Mouse (Mus musculus) cerebellum, adult 8-10 months (tissue): ENCODE data around the gene Zfp691.

Experiments
- DNase-seq: peaks from one replicate; pipeline ENCODE4 v3.0.0; 2022

Gene Zfp691

GRCm38 (mm10) chr4:119167068-119167467 lies 6.9 kb downstream of the Zfp691 start:
- no peak for DNase-seq

- no peak for DNase-seq
These were observed 8.1 kb downstream of the Zfp691 start for GRCm38 (mm10) chr4:119165916-119166315.

GRCm38 (mm10) chr4:119162990-119163389 lies 11.0 kb downstream of the Zfp691 start:
- no peak for DNase-seq

GRCm38 (mm10) chr4:119161358-119161757 lies 12.6 kb downstream of the Zfp691 start:
- DNase-seq = no peak

GRCm38 (mm10) chr4:119157891-119158290 lies 16.1 kb downstream of the Zfp691 start:
- no peak for DNase-seq

GRCm38 (mm10) chr4:119157186-119157585 lies 16.8 kb downstream of the Zfp691 start:
- DNase-seq = peak; percentile 47

- no peak for DNase-seq
These were observed 25.3 kb downstream of the Zfp691 start for GRCm38 (mm10) chr4:119148741-119149140.

GRCm38 (mm10) chr4:119147347-119147746 lies 26.6 kb downstream of the Zfp691 start:
- DNase-seq = no peak

GRCm38 (mm10) chr4:119146816-119147215 lies 27.2 kb downstream of the Zfp691 start:
- no peak for DNase-seq

GRCm38 (mm10) chr4:119142230-119142871 lies 31.6 kb downstream of the Zfp691 start:
- DNase-seq = no peak

GRCm38 (mm10) chr4:119141191-119141590 lies 32.8 kb downstream of the Zfp691 start:
- no peak for DNase-seq

- no peak for DNase-seq
These were observed 33.9 kb downstream of the Zfp691 start for GRCm38 (mm10) chr4:119140126-119140525.

GRCm38 (mm10) chr4:119138776-119139175 lies 35.2 kb downstream of the Zfp691 start:
- DNase-seq = no peak

- peak; percentile 78 for DNase-seq
These were observed 35.8 kb downstream of the Zfp691 start for GRCm38 (mm10) chr4:119138171-119138570.

- no peak for DNase-seq
These were observed 36.7 kb downstream of the Zfp691 start for GRCm38 (mm10) chr4:119137313-119137712.

- no peak for DNase-seq
These were observed 40.1 kb downstream of the Zfp691 start for GRCm38 (mm10) chr4:119133860-119134259.

GRCm38 (mm10) chr4:119133306-119133705 lies 40.7 kb downstream of the Zfp691 start:
- no peak for DNase-seq

- DNase-seq = no peak
These were observed 42.6 kb downstream of the Zfp691 start for GRCm38 (mm10) chr4:119131189-119131910.

GRCm38 (mm10) chr4:119129096-119129495 lies 44.9 kb downstream of the Zfp691 start:
- DNase-seq = no peak

GRCm38 (mm10) chr4:119128547-119128946 lies 45.4 kb downstream of the Zfp691 start:
- no peak for DNase-seq

GRCm38 (mm10) chr4:119127229-119127628 lies 46.8 kb downstream of the Zfp691 start:
- no peak for DNase-seq

- no peak for DNase-seq
These were observed 48.3 kb downstream of the Zfp691 start for GRCm38 (mm10) chr4:119125577-119126270.

- no peak for DNase-seq
These were observed 49.2 kb downstream of the Zfp691 start for GRCm38 (mm10) chr4:119124771-119125273.

GRCm38 (mm10) chr4:119121249-119121648 lies 52.7 kb downstream of the Zfp691 start:
- no peak for DNase-seq
